ENCODE assay signal across 7 mouse cellular contexts in the genomic region with DNA sequence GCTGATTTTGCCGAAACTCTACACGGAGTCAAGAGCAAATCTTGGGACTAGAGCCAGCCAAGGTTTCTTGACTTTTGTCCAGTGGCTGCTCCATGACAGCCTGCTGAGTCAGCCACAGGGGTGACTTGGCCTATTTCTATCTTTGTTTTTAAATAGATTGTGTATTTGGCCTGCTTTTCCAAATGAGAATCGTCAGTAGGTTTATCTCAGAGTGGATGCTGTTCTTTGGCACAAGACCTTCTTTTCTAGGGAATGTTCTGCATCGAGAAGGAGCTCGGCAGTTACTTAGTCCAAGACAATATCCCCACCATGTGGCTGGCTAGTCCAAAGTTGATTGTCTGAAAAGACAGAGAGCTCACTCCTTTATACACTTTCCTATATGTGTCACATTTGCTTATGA.
DNase-seq lines count a peak whose midpoint lies in the region; ATAC-seq and TF ChIP-seq lines count a peak whose summit lies in the region.

No protein-coding gene starts in this region.

- TF ChIP-seq CTCF in liver, postnatal 0 days (IDR thresholded peaks at IDR 0.05; ENCODE audit: low read depth), result peak; percentile 43

- no peak for ATAC-seq in liver, postnatal 0 days
- no peak for ATAC-seq in liver, embryonic 11.5 days (replicated peaks; ENCODE audit: low FRiP score)
- 0 out of 2 replicates have a peak, but pooled peaks have one; percentile 26 for ATAC-seq in heart, embryonic 11.5 days (replicated peaks; ENCODE audit: insufficient number of reproducible peaks, low FRiP score, low TSS enrichment)
- ATAC-seq in midbrain, embryonic 13.5 days, result no peak

- no peak overlapping the region for H3K27ac ChIP-seq in liver, postnatal 0 days (ENCODE audit: low read depth)
- H3K27ac ChIP-seq in liver, embryonic 11.5 days (ENCODE audit: low read depth, low read length), result no peak overlapping the region
- H3K27ac ChIP-seq in heart, embryonic 11.5 days (ENCODE audit: low read depth, low read length), result no peak overlapping the region
- no peak overlapping the region for H3K27ac ChIP-seq in midbrain, embryonic 13.5 days

- WGBS in liver, postnatal 0 days (ENCODE audit: insufficient replicate concordance), result 62% methylated on average over 5 of the region's 5 CpGs
- WGBS in liver, embryonic 11.5 days, result 68% methylated on average over 5 of the region's 5 CpGs
- 63% methylated on average over 5 of the region's 5 CpGs for WGBS in heart, embryonic 11.5 days (ENCODE audit: insufficient replicate concordance)
- WGBS in midbrain, embryonic 13.5 days, result 75% methylated on average over 5 of the region's 5 CpGs

- no peaks in the 10 kb centered on the region for H3K4me1 ChIP-seq in liver, postnatal 0 days (ENCODE audit: insufficient read depth)
- no peaks in the 10 kb centered on the region for H3K4me1 ChIP-seq in liver, embryonic 11.5 days (replicated peaks; ENCODE audit: control insufficient read depth, insufficient read depth, low read length)
- no peaks in the 10 kb centered on the region for H3K4me1 ChIP-seq in heart, embryonic 11.5 days (ENCODE audit: control insufficient read depth, insufficient read depth, low read length)
- no peaks in the 10 kb centered on the region for H3K4me1 ChIP-seq in midbrain, embryonic 13.5 days (replicated peaks)

- DNase-seq in liver, postnatal 0 days, result no peak
- no peak for DNase-seq in liver, embryonic 11.5 days (ENCODE audit: low spot score)
- peak; percentile 3 for DNase-seq in cerebellum, adult 11 months
- DNase-seq in left cerebral cortex, postnatal 36 days (ENCODE audit: low spot score in 2 of 2), result peak; percentile 17 to 25
- no peak for DNase-seq in spleen, adult 12 weeks (ENCODE audit: low spot score)

- no peaks in the 10 kb centered on the region for H3K36me3 ChIP-seq in liver, postnatal 0 days (replicated peaks; ENCODE audit: insufficient read depth, low read length)
- no peaks in the 10 kb centered on the region for H3K36me3 ChIP-seq in liver, embryonic 11.5 days (ENCODE audit: control insufficient read depth, insufficient read depth, low read length)
- no peaks in the 10 kb centered on the region for H3K36me3 ChIP-seq in heart, embryonic 11.5 days (ENCODE audit: control insufficient read depth, insufficient read depth, low read length)
- no peaks in the 10 kb centered on the region for H3K36me3 ChIP-seq in midbrain, embryonic 13.5 days

- no peak for TF ChIP-seq EP300 in liver, postnatal 0 days (IDR thresholded peaks at IDR 0.05; ENCODE audit: low read depth)

- H3K9ac ChIP-seq in liver, postnatal 0 days (replicated peaks), result no peak overlapping the region
- H3K9ac ChIP-seq in liver, embryonic 11.5 days (ENCODE audit: low read depth, low read length), result no peak overlapping the region
- H3K9ac ChIP-seq in heart, embryonic 11.5 days (ENCODE audit: low read depth, low read length), result no peak overlapping the region
- no peak overlapping the region for H3K9ac ChIP-seq in midbrain, embryonic 13.5 days (replicated peaks)

- H3K4me2 ChIP-seq in liver, postnatal 0 days (ENCODE audit: low read depth, low read length), result no peak overlapping the region
- H3K4me2 ChIP-seq in liver, embryonic 11.5 days, result no peak overlapping the region
- no peak overlapping the region for H3K4me2 ChIP-seq in heart, embryonic 11.5 days
- no peak overlapping the region for H3K4me2 ChIP-seq in midbrain, embryonic 13.5 days (replicated peaks)

- H3K9me3 ChIP-seq in liver, postnatal 0 days (ENCODE audit: low read length), result no peaks in the 10 kb centered on the region
- no peaks in the 10 kb centered on the region for H3K9me3 ChIP-seq in liver, embryonic 11.5 days (ENCODE audit: control insufficient read depth, low read length)
- H3K9me3 ChIP-seq in heart, embryonic 11.5 days (replicated peaks; ENCODE audit: control insufficient read depth, low read length), result no peaks in the 10 kb centered on the region
- no peaks in the 10 kb centered on the region for H3K9me3 ChIP-seq in midbrain, embryonic 13.5 days

- intact Hi-C loops in left cerebral cortex, postnatal 36 days (cut with DNase I), result loop anchor here (5.0 to 10.0 kb wide), 2 partner anchors 163 to 471 kb away; partner anchors contain the start of gene Fam84a

- H3K27me3 ChIP-seq in liver, postnatal 0 days (ENCODE audit: insufficient read depth, low read length), result no peaks in the 10 kb centered on the region
- no peaks in the 10 kb centered on the region for H3K27me3 ChIP-seq in liver, embryonic 11.5 days (replicated peaks; ENCODE audit: control insufficient read depth, insufficient read depth, low read length)
- no peaks in the 10 kb centered on the region for H3K27me3 ChIP-seq in heart, embryonic 11.5 days (ENCODE audit: control insufficient read depth, insufficient read depth, low read length)
- no peaks in the 10 kb centered on the region for H3K27me3 ChIP-seq in midbrain, embryonic 13.5 days

- H3K4me3 ChIP-seq in liver, postnatal 0 days (ENCODE audit: low read depth, low read length), result no peak overlapping the region
- H3K4me3 ChIP-seq in liver, embryonic 11.5 days (ENCODE audit: low read depth, low read length), result no peak overlapping the region
- H3K4me3 ChIP-seq in heart, embryonic 11.5 days (ENCODE audit: low read depth, low read length), result no peak overlapping the region
- H3K4me3 ChIP-seq in midbrain, embryonic 13.5 days (replicated peaks), result no peak overlapping the region

Comparison
In these comparisons a context has a peak if more than half of its experiments do, and no peak if none do; other contexts are left out.
1. DNase-seq: peak in cerebellum, adult 11 months (single experiment) and left cerebral cortex, postnatal 36 days (2 of 2); none in liver, postnatal 0 days (single experiment), liver, embryonic 11.5 days (single experiment) and spleen, adult 12 weeks (single experiment).